22 mouse cellular contexts compared by ENCODE assay signal in the genomic region with DNA sequence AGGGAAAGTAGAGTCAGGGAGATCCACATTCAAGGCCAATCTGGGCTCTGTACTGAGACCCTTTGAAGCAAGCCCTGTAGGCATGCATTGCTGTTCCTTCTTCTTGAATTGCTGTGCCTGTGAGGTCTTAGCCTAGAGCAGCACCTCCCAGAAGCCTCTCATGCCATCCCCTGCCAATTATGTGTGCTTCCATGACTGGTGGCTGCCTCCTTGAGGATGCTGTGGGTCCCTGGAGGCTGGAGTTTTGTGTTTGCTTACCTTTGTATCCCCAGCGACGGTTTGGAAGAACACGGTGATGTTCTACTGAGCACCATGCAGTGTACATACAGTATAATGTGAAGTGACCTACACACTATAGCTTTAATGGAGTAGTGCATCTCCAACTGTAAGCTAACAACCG. TPM values are rescaled to one million over a fixed set of nuclear protein-coding genes. Genes with fewer than 3 reads are reported as not detected.
DNase-seq lines count a peak whose midpoint lies in the region; ATAC-seq and TF ChIP-seq lines count a peak whose summit lies in the region.
"Had no signal": no experiment of that assay in that cellular context is flagged by ENCODE, and none has a peak within 500 bp of the region (broad histone marks: within the 10 kb centered on the region; RNA-seq: fewer than 3 reads in every experiment).

No protein-coding gene starts in this region.

- no peak overlapping the region; the same call in 1 of the 2 replicates for H3K9ac ChIP-seq in intestine, postnatal 0 days (ENCODE audit: low read depth, low read length)
- no peak overlapping the region for H3K9ac ChIP-seq in intestine, embryonic 15.5 days
- peak overlapping the region; percentile 35; the same call in 1 of the 2 replicates for H3K9ac ChIP-seq in stomach, postnatal 0 days (ENCODE audit: low read length)
- H3K9ac ChIP-seq: embryonic facial prominence, embryonic 13.5 days; hindbrain, embryonic 13.5 days had no signal

- TF ChIP-seq POLR2A in embryonic fibroblast, embryonic 13.5 days (IDR thresholded peaks at IDR 0.05; ENCODE audit: low read depth, low read length): no peak

- H3K4me1 ChIP-seq in intestine, postnatal 0 days (replicated peaks; ENCODE audit: control insufficient read depth, insufficient read depth, low read length): no peaks in the 10 kb centered on the region
- H3K4me1 ChIP-seq in intestine, embryonic 15.5 days (replicated peaks): peaks cover 29% of the 10 kb centered on the region
- H3K4me1 ChIP-seq in embryonic fibroblast, embryonic 13.5 days (ENCODE audit: control insufficient read depth, insufficient read depth, low read length): peaks cover 21% of the 10 kb centered on the region
- H3K4me1 ChIP-seq in stomach, postnatal 0 days (replicated peaks; ENCODE audit: control insufficient read depth, insufficient read depth): peaks cover 11% of the 10 kb centered on the region

- TF ChIP-seq EP300 in stomach, postnatal 0 days (optimal IDR thresholded peaks at IDR 0.05): no peak

- intact Hi-C loops in left cerebral cortex, postnatal 36 days (cut with DNase I): loop anchor here (5.0 kb wide), 1 partner anchor 48 kb away; no protein-coding TSS in a partner anchor

- no peaks in the 10 kb centered on the region for H3K9me3 ChIP-seq in intestine, postnatal 0 days (ENCODE audit: control insufficient read depth)
- H3K9me3 ChIP-seq in intestine, embryonic 15.5 days: no peaks in the 10 kb centered on the region
- H3K9me3 ChIP-seq in stomach, postnatal 0 days (ENCODE audit: control insufficient read depth, low read length): no peaks in the 10 kb centered on the region
- H3K9me3 ChIP-seq: embryonic facial prominence, embryonic 13.5 days; forebrain, embryonic 10.5 days; heart, embryonic 13.5 days; hindbrain, embryonic 13.5 days had no signal

- H3K4me3 ChIP-seq in intestine, postnatal 0 days (ENCODE audit: low read depth, low read length): no peak overlapping the region
- no peak overlapping the region for H3K4me3 ChIP-seq in intestine, embryonic 15.5 days (replicated peaks)
- no peak overlapping the region for H3K4me3 ChIP-seq in embryonic fibroblast, embryonic 13.5 days (ENCODE audit: insufficient read depth, low read length)
- H3K4me3 ChIP-seq in stomach, postnatal 0 days (ENCODE audit: low read depth, low read length): no peak overlapping the region
- H3K4me3 ChIP-seq: embryonic facial prominence, embryonic 13.5 days; erythroblast, embryonic 14.5 days; forebrain, embryonic 10.5 days; heart, embryonic 13.5 days; hindbrain, embryonic 13.5 days had no signal

- H3K36me3 ChIP-seq in intestine, postnatal 0 days (ENCODE audit: control insufficient read depth, insufficient read depth): no peaks in the 10 kb centered on the region
- H3K36me3 ChIP-seq in intestine, embryonic 15.5 days: no peaks in the 10 kb centered on the region
- H3K36me3 ChIP-seq in stomach, postnatal 0 days (ENCODE audit: control insufficient read depth, insufficient read depth, low read length): no peaks in the 10 kb centered on the region; the same call in 1 of the 2 replicates
- H3K36me3 ChIP-seq: embryonic facial prominence, embryonic 13.5 days; forebrain, embryonic 10.5 days; heart, embryonic 13.5 days; hindbrain, embryonic 13.5 days had no signal

- ATAC-seq in intestine, postnatal 0 days: no peak
- no peak for ATAC-seq in intestine, embryonic 15.5 days
- ATAC-seq in stomach, postnatal 0 days (ENCODE audit: low FRiP score, low TSS enrichment): no peak
- ATAC-seq: forebrain, embryonic 14.5 days; hindbrain, postnatal 0 days; intestine, embryonic 16.5 days had no signal

- no peaks in the 10 kb centered on the region for H3K27me3 ChIP-seq in intestine, postnatal 0 days (replicated peaks; ENCODE audit: control insufficient read depth, insufficient read depth, low read length)
- H3K27me3 ChIP-seq in intestine, embryonic 15.5 days (replicated peaks): no peaks in the 10 kb centered on the region
- no peaks in the 10 kb centered on the region for H3K27me3 ChIP-seq in stomach, postnatal 0 days (ENCODE audit: control insufficient read depth, insufficient read depth, low read length)
- H3K27me3 ChIP-seq: embryonic facial prominence, embryonic 13.5 days; heart, embryonic 13.5 days had no signal

- H3K4me2 ChIP-seq in intestine, postnatal 0 days (replicated peaks; ENCODE audit: low read depth): no peak overlapping the region
- H3K4me2 ChIP-seq in intestine, embryonic 15.5 days (replicated peaks): no peak overlapping the region
- no peak overlapping the region for H3K4me2 ChIP-seq in stomach, postnatal 0 days (replicated peaks; ENCODE audit: low read depth)
- H3K4me2 ChIP-seq: embryonic facial prominence, embryonic 13.5 days; heart, embryonic 13.5 days; hindbrain, embryonic 13.5 days had no signal

- WGBS in intestine, postnatal 0 days: 52% methylated on average over 4 of the region's 4 CpGs
- 65% methylated on average over 4 of the region's 4 CpGs for WGBS in intestine, embryonic 15.5 days
- 63% methylated on average over 4 of the region's 4 CpGs for WGBS in stomach, postnatal 0 days

- H3K27ac ChIP-seq in intestine, postnatal 0 days (ENCODE audit: low read depth, low read length): peak overlapping the region; percentile 11; the same call in 1 of the 2 replicates
- no peak overlapping the region for H3K27ac ChIP-seq in intestine, embryonic 15.5 days
- H3K27ac ChIP-seq in embryonic fibroblast, embryonic 13.5 days (ENCODE audit: insufficient read depth, low read length): peak overlapping the region; percentile 81; the same call in 1 of the 2 replicates
- H3K27ac ChIP-seq in stomach, postnatal 0 days (replicated peaks): no peak overlapping the region
- H3K27ac ChIP-seq: embryonic facial prominence, embryonic 13.5 days; forebrain, embryonic 10.5 days; heart, embryonic 13.5 days; hindbrain, embryonic 13.5 days; hindbrain, postnatal 0 days had no signal

- TF ChIP-seq CTCF in intestine, postnatal 0 days (IDR thresholded peaks at IDR 0.05; ENCODE audit: low read depth): 0 out of 2 replicates have a peak, but pooled peaks have one; percentile 9
- TF ChIP-seq CTCF in embryonic fibroblast, embryonic 13.5 days (IDR thresholded peaks at IDR 0.05; ENCODE audit: borderline replicate concordance, insufficient read depth, low read length): no peak
- no peak for TF ChIP-seq CTCF in stomach, postnatal 0 days (IDR thresholded peaks at IDR 0.05; ENCODE audit: low read depth)

- DNase-seq in MN1 (ENCODE audit: low spot score): peak; percentile 34
- no peak for DNase-seq in stomach, postnatal 0 days (ENCODE audit: low spot score)
- DNase-seq in thymus, postnatal 4 days: no peak
- DNase-seq in left cerebral cortex, postnatal 36 days (ENCODE audit: low spot score in 2 of 2): no peak
- DNase-seq: adrenal gland, adult 8-10 months; adrenal gland, postnatal 36 days; B cell, adult 2 months; cerebellum, adult 9-10 months; cerebellum, postnatal 25 days; gastrocnemius, postnatal 36 days; kidney, adult 8-10 months had no signal

RNA-seq across cellular contexts. Expression of a gene that starts 4.2 kb away (rescaled TPM):
- polyA plus RNA-seq in intestine, postnatal 0 days (2015; fragmentation: Nextera tagmentation; extraction: Ambion mirVana): 91.4 and 95.4 TPM in 2 replicates
- 49.8 and 55.9 TPM in 2 replicates for polyA plus RNA-seq in intestine, embryonic 15.5 days (2015; fragmentation: Nextera tagmentation; extraction: Ambion mirVana)
- 89.9 and 109 TPM in 2 replicates for polyA plus RNA-seq in embryonic fibroblast, embryonic 13.5 days (2011; ENCODE audit: insufficient read length, low read depth, missing spikeins)
- polyA plus RNA-seq in stomach, postnatal 0 days (2015; fragmentation: Nextera tagmentation; extraction: Ambion mirVana): 34.8 and 36.3 TPM in 2 replicates
- 10 to 100 TPM; 13.0 to 14.3 TPM for total RNA-seq in left cerebral cortex, postnatal 36 days (2021)

Comparison
In these comparisons a context has a peak if more than half of its experiments do, and no peak if none do; other contexts are left out.
1. H3K27ac ChIP-seq: peak in intestine, postnatal 0 days (single experiment) and embryonic fibroblast, embryonic 13.5 days (single experiment); none in intestine, embryonic 15.5 days (single experiment) and stomach, postnatal 0 days (single experiment).